Mouse (Mus musculus): ENCODE results near the gene Atp2c2. TPM values are rescaled to one million over a fixed set of nuclear protein-coding genes. Genes with fewer than 3 reads are reported as not detected.

Atp2c2 gene
- polyA plus RNA-seq, 1 experiment, result 3.4 TPM

- no peaks in the 10 kb centered on the region for H3K4me1 ChIP-seq (ENCODE audit: control insufficient read depth, insufficient read depth, low read length)
- no peaks in the 10 kb centered on the region for H3K27me3 ChIP-seq (ENCODE audit: control insufficient read depth, insufficient read depth, low read length, poor library complexity, severe bottlenecking)
- H3K4me3 ChIP-seq (ENCODE audit: low read depth, low read length), result no peak overlapping the region
- no peak overlapping the region for H3K27ac ChIP-seq (ENCODE audit: insufficient read depth, low read length)
- no peak for TF ChIP-seq EP300 (IDR thresholded peaks at IDR 0.05; ENCODE audit: insufficient read depth, low read depth, low read length)
- peak; percentile 69 for TF ChIP-seq CTCF (IDR thresholded peaks at IDR 0.05; ENCODE audit: low read depth, low read length)
- no peak overlapping the region for H3K9ac ChIP-seq (ENCODE audit: low read depth, poor library complexity, severe bottlenecking)
- no peaks in the 10 kb centered on the region for H3K9me3 ChIP-seq (replicated peaks; ENCODE audit: control insufficient read depth, insufficient read depth, low read length, poor library complexity, severe bottlenecking)
- no peaks in the 10 kb centered on the region for H3K36me3 ChIP-seq (ENCODE audit: control insufficient read depth, insufficient read depth, low read length, poor library complexity, severe bottlenecking)
Measured at GRCm38 (mm10) chr8:119673976-119674555, 25.7 kb upstream of the Atp2c2 start.

- no peak for TF ChIP-seq CTCF (IDR thresholded peaks at IDR 0.05; ENCODE audit: low read depth, low read length)
- TF ChIP-seq EP300 (IDR thresholded peaks at IDR 0.05; ENCODE audit: insufficient read depth, low read depth, low read length), result no peak
- TF ChIP-seq POLR2A (IDR thresholded peaks at IDR 0.05; ENCODE audit: insufficient read depth, low read length), result no peak
- Histone ChIP-seq H3K4me3 (ENCODE audit: low read depth, low read length) (no peak overlapping the region), H3K27me3 (ENCODE audit: control insufficient read depth, insufficient read depth, low read length, poor library complexity, severe bottlenecking) (no peaks in the 10 kb centered on the region), H3K4me1 (ENCODE audit: control insufficient read depth, insufficient read depth, low read length) (no peaks in the 10 kb centered on the region), H3K9me3 (replicated peaks; ENCODE audit: control insufficient read depth, insufficient read depth, low read length, poor library complexity, severe bottlenecking) (no peaks in the 10 kb centered on the region), H3K36me3 (ENCODE audit: control insufficient read depth, insufficient read depth, low read length, poor library complexity, severe bottlenecking) (no peaks in the 10 kb centered on the region), H3K9ac (ENCODE audit: low read depth, poor library complexity, severe bottlenecking) (no peak overlapping the region), H3K27ac (ENCODE audit: insufficient read depth, low read length) (no peak overlapping the region)
Measured at GRCm38 (mm10) chr8:119675457-119675856, 24.4 kb upstream of the Atp2c2 start.

- TF ChIP-seq CTCF (IDR thresholded peaks at IDR 0.05; ENCODE audit: low read depth, low read length), result peak; percentile 96
- no peak for TF ChIP-seq EP300 (IDR thresholded peaks at IDR 0.05; ENCODE audit: insufficient read depth, low read depth, low read length)
Measured at GRCm38 (mm10) chr8:119676389-119676788, 23.4 kb upstream of the Atp2c2 start.

GRCm38 (mm10) chr8:119678138-119678843, 21.5 kb upstream of the Atp2c2 start:
- Histone ChIP-seq H3K4me3 (ENCODE audit: low read depth, low read length) (peak overlapping the region; percentile 61), H3K36me3 (ENCODE audit: control insufficient read depth, insufficient read depth, low read length, poor library complexity, severe bottlenecking) (no peaks in the 10 kb centered on the region)

More at GRCm38 (mm10) chr8:119676389-119676788, 23.4 kb upstream of the Atp2c2 start:
- no peak overlapping the region for H3K4me3 ChIP-seq (ENCODE audit: low read depth, low read length)
- no peaks in the 10 kb centered on the region for H3K4me1 ChIP-seq (ENCODE audit: control insufficient read depth, insufficient read depth, low read length)
- no peaks in the 10 kb centered on the region for H3K9me3 ChIP-seq (replicated peaks; ENCODE audit: control insufficient read depth, insufficient read depth, low read length, poor library complexity, severe bottlenecking)
- H3K9ac ChIP-seq (ENCODE audit: low read depth, poor library complexity, severe bottlenecking), result no peak overlapping the region
- H3K27ac ChIP-seq (ENCODE audit: insufficient read depth, low read length), result no peak overlapping the region
- H3K27me3 ChIP-seq (ENCODE audit: control insufficient read depth, insufficient read depth, low read length, poor library complexity, severe bottlenecking), result no peaks in the 10 kb centered on the region
- no peaks in the 10 kb centered on the region for H3K36me3 ChIP-seq (ENCODE audit: control insufficient read depth, insufficient read depth, low read length, poor library complexity, severe bottlenecking)

GRCm38 (mm10) chr8:119679184-119679583, 20.6 kb upstream of the Atp2c2 start:
- H3K36me3 ChIP-seq (ENCODE audit: control insufficient read depth, insufficient read depth, low read length, poor library complexity, severe bottlenecking), result no peaks in the 10 kb centered on the region
- H3K9ac ChIP-seq (ENCODE audit: low read depth, poor library complexity, severe bottlenecking), result no peak overlapping the region
- no peaks in the 10 kb centered on the region for H3K9me3 ChIP-seq (replicated peaks; ENCODE audit: control insufficient read depth, insufficient read depth, low read length, poor library complexity, severe bottlenecking)
- H3K27me3 ChIP-seq (ENCODE audit: control insufficient read depth, insufficient read depth, low read length, poor library complexity, severe bottlenecking), result no peaks in the 10 kb centered on the region
- TF ChIP-seq EP300 (IDR thresholded peaks at IDR 0.05; ENCODE audit: insufficient read depth, low read depth, low read length) (no peak), CTCF (IDR thresholded peaks at IDR 0.05; ENCODE audit: low read depth, low read length) (no peak), POLR2A (IDR thresholded peaks at IDR 0.05; ENCODE audit: insufficient read depth, low read length) (no peak)
- peak overlapping the region; percentile 28 for H3K4me3 ChIP-seq (ENCODE audit: low read depth, low read length)
- H3K4me1 ChIP-seq (ENCODE audit: control insufficient read depth, insufficient read depth, low read length), result no peaks in the 10 kb centered on the region
- H3K27ac ChIP-seq (ENCODE audit: insufficient read depth, low read length), result no peak overlapping the region

More at GRCm38 (mm10) chr8:119678138-119678843, 21.5 kb upstream of the Atp2c2 start:
- Histone ChIP-seq H3K9ac (ENCODE audit: low read depth, poor library complexity, severe bottlenecking) (no peak overlapping the region), H3K27me3 (ENCODE audit: control insufficient read depth, insufficient read depth, low read length, poor library complexity, severe bottlenecking) (no peaks in the 10 kb centered on the region), H3K27ac (ENCODE audit: insufficient read depth, low read length) (no peak overlapping the region), H3K4me1 (ENCODE audit: control insufficient read depth, insufficient read depth, low read length) (no peaks in the 10 kb centered on the region), H3K9me3 (replicated peaks; ENCODE audit: control insufficient read depth, insufficient read depth, low read length, poor library complexity, severe bottlenecking) (no peaks in the 10 kb centered on the region)
- TF ChIP-seq POLR2A (IDR thresholded peaks at IDR 0.05; ENCODE audit: insufficient read depth, low read length), result no peak
- TF ChIP-seq EP300 (IDR thresholded peaks at IDR 0.05; ENCODE audit: insufficient read depth, low read depth, low read length), result no peak
- TF ChIP-seq CTCF (IDR thresholded peaks at IDR 0.05; ENCODE audit: low read depth, low read length), result peak; percentile 82

GRCm38 (mm10) chr8:119690602-119691001, 9.2 kb upstream of the Atp2c2 start:
- H3K27ac ChIP-seq (ENCODE audit: insufficient read depth, low read length), result no peak overlapping the region

More at GRCm38 (mm10) chr8:119690602-119691001, 9.2 kb upstream of the Atp2c2 start:
- TF ChIP-seq EP300 (IDR thresholded peaks at IDR 0.05; ENCODE audit: insufficient read depth, low read depth, low read length) (no peak), CTCF (IDR thresholded peaks at IDR 0.05; ENCODE audit: low read depth, low read length) (no peak), POLR2A (IDR thresholded peaks at IDR 0.05; ENCODE audit: insufficient read depth, low read length) (no peak)
- Histone ChIP-seq H3K4me1 (ENCODE audit: control insufficient read depth, insufficient read depth, low read length) (peaks cover 4% of the 10 kb centered on the region), H3K36me3 (ENCODE audit: control insufficient read depth, insufficient read depth, low read length, poor library complexity, severe bottlenecking) (no peaks in the 10 kb centered on the region), H3K27me3 (ENCODE audit: control insufficient read depth, insufficient read depth, low read length, poor library complexity, severe bottlenecking) (no peaks in the 10 kb centered on the region), H3K9ac (ENCODE audit: low read depth, poor library complexity, severe bottlenecking) (no peak overlapping the region), H3K9me3 (replicated peaks; ENCODE audit: control insufficient read depth, insufficient read depth, low read length, poor library complexity, severe bottlenecking) (no peaks in the 10 kb centered on the region), H3K4me3 (ENCODE audit: low read depth, low read length) (no peak overlapping the region)

Measured in ES-Bruce4 (cell line).